Mouse (Mus musculus) intestine, postnatal 0 days (tissue): ENCODE results near the gene Gm26558. TPM values are rescaled to one million over a fixed set of nuclear protein-coding genes. Genes with fewer than 3 reads are reported as not detected.

Experiments
- ATAC-seq: fragments of 200-750 bp; cut with Nextera tagmentation; 2 replicates; pipeline ENCODE4 v1.8.0; 2017; ENCODE audit warnings: mild to moderate bottlenecking, moderate TSS enrichment, moderate library complexity
- H3K27ac ChIP-seq: fragments of 300-500 bp; sonication (generic); 2 replicates; pipeline ENCODE4 v1.5.1; 2014; ENCODE audit warnings: mild to moderate bottlenecking, low read depth, low read length, moderate library complexity
- H3K27me3 ChIP-seq: fragments of 300-500 bp; sonication (generic); replicated peaks from 2 replicates; pipeline ENCODE4 v1.6.1; 2014; ENCODE audit warnings: low read length, mixed read lengths; ENCODE audit not compliant: control insufficient read depth, insufficient read depth
- H3K36me3 ChIP-seq: fragments of 300-500 bp; sonication (generic); 2 replicates; pipeline ENCODE4 v1.6.1; 2014; ENCODE audit warnings: mild to moderate bottlenecking, moderate library complexity; ENCODE audit not compliant: control insufficient read depth, insufficient read depth
- H3K4me1 ChIP-seq: fragments of 300-500 bp; sonication (generic); replicated peaks from 2 replicates; pipeline ENCODE4 v1.6.1; 2014; ENCODE audit warnings: antibody characterized with exemption, low read length, mixed read lengths; ENCODE audit not compliant: control insufficient read depth, insufficient read depth
- H3K4me2 ChIP-seq: fragments of 300-500 bp; sonication (generic); replicated peaks from 2 replicates; pipeline ENCODE4 v1.6.1; 2014; ENCODE audit warnings: low read depth, mild to moderate bottlenecking, moderate library complexity
- H3K4me3 ChIP-seq: fragments of 300-500 bp; sonication (generic); 2 replicates; pipeline ENCODE4 v1.5.1; 2014; ENCODE audit warnings: low read depth, low read length
- H3K9ac ChIP-seq: fragments of 300-500 bp; sonication (generic); 2 replicates; pipeline ENCODE4 v1.6.1; 2014; ENCODE audit warnings: mild to moderate bottlenecking, low read depth, low read length
- H3K9me3 ChIP-seq: fragments of 300-500 bp; sonication (generic); 2 replicates; pipeline ENCODE4 v1.6.1; 2016; ENCODE audit warnings: mixed run types; ENCODE audit not compliant: control insufficient read depth
- CTCF ChIP-seq: sonication (generic); IDR thresholded peaks from 2 replicates; pipeline ENCODE4 v1.5.1; 2016; ENCODE audit warnings: low read depth, mild to moderate bottlenecking, control low read depth, antibody characterized with exemption, moderate library complexity
- WGBS: fragments of 180-500 bp; shearing (Covaris S2); extraction: QIAGEN DNeasy Blood & Tissue Kit; methylation state at CpG from one replicate; pipeline ENCODE4 v1.1.7; 2014; 5-methylcytosine and 5-hydroxymethylcytosine counted together
- polyA plus RNA-seq: library from polyadenylated mRNA; unstranded; fragments of >200 nt; fragmentation: Nextera tagmentation; extraction: Ambion mirVana; gene quantifications from 2 replicates; pipeline ENCODE4 v1.2.1, GENCODE M21; 2015

Gm26558 gene
- polyA plus RNA-seq, 1 experiment from 2014 or later: 2.8 TPM

- Histone ChIP-seq H3K9ac (no peak overlapping the region), H3K36me3 (no peaks in the 10 kb centered on the region; the same call in 1 of the 2 replicates), H3K4me2 (no peak overlapping the region), H3K9me3 (no peaks in the 10 kb centered on the region), H3K27me3 (no peaks in the 10 kb centered on the region), H3K27ac (no peak overlapping the region), H3K4me1 (peaks cover 7% of the 10 kb centered on the region; the same call in 1 of the 2 replicates), H3K4me3 (no peak overlapping the region)
- TF ChIP-seq CTCF: no peak
- 73% methylated on average over 2 of the region's 2 CpGs for WGBS
- no peak for ATAC-seq
Observed at GRCm38 (mm10) chr2:70672476-70672875, 10.6 kb upstream of the Gm26558 start.

DNA sequence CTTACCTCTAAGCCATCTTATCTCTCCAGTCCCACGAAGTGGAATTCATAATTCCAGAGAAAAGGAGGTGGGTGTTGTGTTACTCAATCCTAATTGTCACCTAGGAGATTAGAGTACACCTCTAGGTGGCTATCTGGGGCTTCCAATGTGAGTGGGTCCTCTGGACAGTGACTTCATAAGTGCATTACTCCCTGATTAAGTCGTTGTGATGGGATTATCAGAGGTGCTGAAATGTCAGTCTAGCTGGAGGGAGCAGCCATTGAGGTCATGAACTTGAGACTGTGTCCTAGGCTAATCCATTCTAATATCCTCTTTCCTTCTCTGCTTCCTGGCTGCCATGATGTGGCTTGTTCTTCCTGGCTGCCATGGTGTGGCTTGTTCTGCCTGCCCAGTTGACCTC lies 8.0 kb upstream of the Gm26558 start:
- Histone ChIP-seq H3K4me1 (peaks cover 7% of the 10 kb centered on the region; the same call in 1 of the 2 replicates), H3K27me3 (no peaks in the 10 kb centered on the region), H3K4me2 (no peak overlapping the region), H3K9me3 (no peaks in the 10 kb centered on the region), H3K36me3 (no peaks in the 10 kb centered on the region; the same call in 1 of the 2 replicates), H3K4me3 (no peak overlapping the region), H3K27ac (no peak overlapping the region), H3K9ac (no peak overlapping the region)
- 0 out of 2 replicates have a peak, but pooled peaks have one; percentile 10 for ATAC-seq
- no peak for TF ChIP-seq CTCF
- 42% methylated on average over 2 of the region's 2 CpGs for WGBS

DNA sequence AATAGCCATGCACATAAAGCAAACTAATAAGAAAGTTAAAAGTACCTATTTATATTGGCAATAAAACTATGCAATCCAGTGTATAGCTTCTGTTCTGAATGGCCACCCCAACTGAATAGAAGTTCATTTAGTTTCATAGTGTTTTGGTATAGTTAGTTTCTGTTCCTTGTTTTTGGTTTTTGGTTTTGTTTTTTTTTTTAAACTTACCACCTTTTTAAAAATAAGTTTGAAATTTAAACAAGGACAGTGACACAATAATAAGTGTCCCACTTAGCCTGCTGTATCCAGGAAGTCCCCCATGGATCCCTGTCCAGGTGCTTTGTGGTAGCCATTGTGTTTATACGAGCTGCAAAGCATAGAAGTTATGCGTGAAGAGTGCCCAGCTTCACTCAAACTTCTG lies 7.3 kb upstream of the Gm26558 start:
- H3K27ac ChIP-seq: no peak overlapping the region
- no peaks in the 10 kb centered on the region for H3K9me3 ChIP-seq
- no peaks in the 10 kb centered on the region for H3K27me3 ChIP-seq
- H3K9ac ChIP-seq: no peak overlapping the region
- WGBS: 87% methylated on average over 2 of the region's 2 CpGs
- TF ChIP-seq CTCF: no peak
- peaks cover 7% of the 10 kb centered on the region; the same call in 1 of the 2 replicates for H3K4me1 ChIP-seq
- ATAC-seq: no peak
- no peak overlapping the region for H3K4me2 ChIP-seq
- 0 out of 2 replicates have a peak, but pooled peaks cover 3% of the 10 kb centered on the region for H3K36me3 ChIP-seq
- H3K4me3 ChIP-seq: no peak overlapping the region

GRCm38 (mm10) chr2:70667016-70667415 lies 5.1 kb upstream of the Gm26558 start:
- H3K27me3 ChIP-seq: no peaks in the 10 kb centered on the region
- no peaks in the 10 kb centered on the region for H3K9me3 ChIP-seq
- H3K4me3 ChIP-seq: no peak overlapping the region
- no peak overlapping the region for H3K9ac ChIP-seq
- peaks cover 7% of the 10 kb centered on the region; the same call in 1 of the 2 replicates for H3K4me1 ChIP-seq
- no peak overlapping the region for H3K4me2 ChIP-seq
- no peak overlapping the region for H3K27ac ChIP-seq
- 0 out of 2 replicates have a peak, but pooled peaks cover 3% of the 10 kb centered on the region for H3K36me3 ChIP-seq
- ATAC-seq: no peak
- TF ChIP-seq CTCF: no peak
- 78% methylated on average over 7 of the region's 7 CpGs for WGBS

- Histone ChIP-seq H3K4me1 (no peaks in the 10 kb centered on the region), H3K9ac (no peak overlapping the region), H3K36me3 (0 out of 2 replicates have a peak, but pooled peaks cover 3% of the 10 kb centered on the region), H3K4me2 (0 out of 2 replicates have a peak overlapping the region, but pooled peaks have one; percentile 13), H3K4me3 (no peak overlapping the region), H3K27ac (no peak overlapping the region), H3K27me3 (no peaks in the 10 kb centered on the region), H3K9me3 (no peaks in the 10 kb centered on the region)
- TF ChIP-seq CTCF: peak; percentile 61
- 73% methylated on average over 5 of the region's 5 CpGs for WGBS
- ATAC-seq: no peak
Observed at GRCm38 (mm10) chr2:70663764-70664163, 1.9 kb upstream of the Gm26558 start.

- H3K27ac ChIP-seq: peak within 1 kb of the TSS; percentile 98
- under 1% methylated on average over 56 of the region's 64 CpGs for WGBS
- 0 out of 2 replicates have a peak, but pooled peaks cover 3% of the 10 kb centered on the region for H3K4me1 ChIP-seq
- peak; percentile 93 for ATAC-seq
- H3K4me3 ChIP-seq: peak within 1 kb of the TSS; percentile 86
- H3K36me3 ChIP-seq: 0 out of 2 replicates have a peak, but pooled peaks cover 3% of the 10 kb centered on the region
- peak within 1 kb of the TSS; percentile 99 for H3K9ac ChIP-seq
- peak; percentile 99 for TF ChIP-seq CTCF
- peak within 1 kb of the TSS; percentile 73 for H3K4me2 ChIP-seq
- H3K9me3 ChIP-seq: no peaks in the 10 kb centered on the region
- H3K27me3 ChIP-seq: no peaks in the 10 kb centered on the region
Observed at GRCm38 (mm10) chr2:70660887-70661714, 807 bp downstream of the Gm26558 start, which contains the start of gene Gorasp2. TSS of gene Gorasp2 (plus strand) at chr2:70661576.
